Mouse (Mus musculus): ENCODE measurements around the gene Slc12a8.
A peak's percentile ranks its signal among the peaks of the same experiment; 100 is the strongest.

Gene Slc12a8

GRCm38 (mm10) chr16:33583881-33584454 lies 66.8 kb downstream of the Slc12a8 start:
- DNase-seq (ENCODE audit: low read depth) = peak; percentile 59

GRCm38 (mm10) chr16:33584455-33585082 lies 67.4 kb downstream of the Slc12a8 start:
- DNase-seq (ENCODE audit: low read depth) = peak; percentile 68

GRCm38 (mm10) chr16:33585083-33585460 lies 67.9 kb downstream of the Slc12a8 start:
- no peak for DNase-seq (ENCODE audit: low read depth)

GRCm38 (mm10) chr16:33587283-33588127 lies 70.4 kb downstream of the Slc12a8 start:
- DNase-seq (ENCODE audit: low read depth) = no peak

- DNase-seq (ENCODE audit: low read depth) = no peak
Observed at GRCm38 (mm10) chr16:33588845-33589244, 71.7 kb downstream of the Slc12a8 start.

GRCm38 (mm10) chr16:33590438-33590837 lies 73.3 kb downstream of the Slc12a8 start:
- no peak for DNase-seq (ENCODE audit: low read depth)

- peak; percentile 16 for DNase-seq (ENCODE audit: low read depth)
Observed at GRCm38 (mm10) chr16:33591390-33592067, 74.4 kb downstream of the Slc12a8 start.

- no peak for DNase-seq (ENCODE audit: low read depth)
Observed at GRCm38 (mm10) chr16:33592286-33592685, 75.2 kb downstream of the Slc12a8 start.

GRCm38 (mm10) chr16:33593467-33593866 lies 76.3 kb downstream of the Slc12a8 start:
- DNase-seq (ENCODE audit: low read depth) = no peak

GRCm38 (mm10) chr16:33594037-33594771 lies 77.1 kb downstream of the Slc12a8 start:
- no peak for DNase-seq (ENCODE audit: low read depth)

GRCm38 (mm10) chr16:33595235-33595769 lies 78.2 kb downstream of the Slc12a8 start:
- no peak for DNase-seq (ENCODE audit: low read depth)

GRCm38 (mm10) chr16:33596213-33596612 lies 79.1 kb downstream of the Slc12a8 start:
- DNase-seq (ENCODE audit: low read depth) = no peak

GRCm38 (mm10) chr16:33600216-33600615 lies 83.1 kb downstream of the Slc12a8 start:
- DNase-seq (ENCODE audit: low read depth) = peak; percentile 73

- DNase-seq (ENCODE audit: low read depth) = no peak
Observed at GRCm38 (mm10) chr16:33601299-33601698, 84.2 kb downstream of the Slc12a8 start.

GRCm38 (mm10) chr16:33605647-33606596 lies 88.8 kb downstream of the Slc12a8 start:
- no peak for DNase-seq (ENCODE audit: low read depth)

- peak; percentile 60 for DNase-seq (ENCODE audit: low read depth)
Observed at GRCm38 (mm10) chr16:33606691-33607532, 89.8 kb downstream of the Slc12a8 start.

GRCm38 (mm10) chr16:33609554-33609953 lies 92.4 kb downstream of the Slc12a8 start:
- no peak for DNase-seq (ENCODE audit: low read depth)

- DNase-seq (ENCODE audit: low read depth) = no peak
Observed at GRCm38 (mm10) chr16:33610466-33610865, 93.3 kb downstream of the Slc12a8 start.

- DNase-seq (ENCODE audit: low read depth) = no peak
Observed at GRCm38 (mm10) chr16:33611291-33611690, 94.2 kb downstream of the Slc12a8 start.
